Mouse (Mus musculus) left cerebral cortex, adult 11 months (tissue): ENCODE measurements around the gene Nop53.

Experiments
- DNase-seq: peaks from one replicate; pipeline ENCODE4 v3.0.0; 2022; ENCODE audit warnings: low spot score

Nop53 gene

GRCm38 (mm10) chr7:15956143-15956542 is 10.3 kb upstream of the Nop53 start:
- DNase-seq = no peak

DNA sequence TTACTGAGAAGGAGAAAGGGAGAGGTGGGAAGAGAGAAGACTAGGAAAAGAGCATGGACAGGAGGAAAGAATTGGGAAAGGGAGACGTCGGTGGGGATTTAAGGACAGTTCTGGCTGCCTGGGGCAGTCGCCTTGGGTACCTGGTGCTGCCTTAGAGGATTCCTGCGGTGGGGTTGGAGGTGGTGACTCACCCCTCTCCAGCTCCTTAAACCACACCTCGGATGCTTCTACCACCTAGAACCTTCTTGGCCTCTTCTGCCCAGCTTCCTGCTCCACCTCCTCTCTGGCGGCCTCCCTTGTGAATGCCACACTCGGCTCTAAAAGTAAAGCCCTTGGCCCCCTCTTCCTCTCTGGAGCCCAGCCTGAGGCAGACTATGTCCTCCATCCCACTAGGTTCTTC is 9.6 kb upstream of the Nop53 start:
- DNase-seq = no peak

DNA sequence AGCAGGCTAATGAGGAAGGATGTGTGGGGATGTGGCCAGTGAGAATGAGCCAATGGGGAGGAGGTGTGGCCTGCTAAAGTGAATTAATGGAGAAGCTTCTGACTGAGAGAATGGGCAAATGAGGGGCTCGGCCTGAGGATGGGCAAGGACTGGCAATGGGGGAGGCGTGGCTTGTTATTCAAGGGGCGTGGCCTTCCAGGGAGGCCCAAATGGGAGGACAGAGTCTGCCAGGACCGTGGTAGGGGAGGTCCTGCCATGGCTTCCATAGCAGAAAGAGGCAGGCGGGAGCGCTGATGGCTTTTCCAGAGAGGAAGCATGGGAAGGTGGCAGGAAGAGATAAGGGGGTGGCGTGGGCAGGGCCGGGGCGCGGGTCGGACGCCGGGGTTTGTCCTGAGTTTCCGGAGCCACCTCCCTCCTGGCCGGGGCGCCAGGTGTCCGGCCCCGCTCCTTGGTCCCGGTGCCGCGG is 9.1 kb upstream of the Nop53 start:
- DNase-seq = no peak

DNA sequence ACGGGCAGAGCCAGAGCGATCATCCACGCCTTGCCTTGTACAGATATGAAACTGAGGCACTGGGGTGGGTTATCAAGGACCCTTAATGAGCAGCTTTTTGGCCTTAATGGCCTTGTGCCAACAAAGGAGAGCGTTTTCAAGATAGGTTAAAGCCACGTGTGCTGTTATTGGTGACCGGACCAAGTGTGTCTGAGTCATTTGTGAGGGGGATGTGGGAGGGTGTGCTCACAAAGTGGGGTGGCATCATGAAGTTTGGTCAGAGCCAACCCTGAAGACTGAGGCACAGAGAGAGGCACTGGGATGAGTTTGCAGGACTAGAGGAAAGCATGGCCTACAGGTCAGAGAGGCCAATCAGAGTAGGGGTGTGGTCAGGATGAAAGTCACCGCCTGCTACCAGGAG is 8.6 kb upstream of the Nop53 start:
- no peak for DNase-seq

DNA sequence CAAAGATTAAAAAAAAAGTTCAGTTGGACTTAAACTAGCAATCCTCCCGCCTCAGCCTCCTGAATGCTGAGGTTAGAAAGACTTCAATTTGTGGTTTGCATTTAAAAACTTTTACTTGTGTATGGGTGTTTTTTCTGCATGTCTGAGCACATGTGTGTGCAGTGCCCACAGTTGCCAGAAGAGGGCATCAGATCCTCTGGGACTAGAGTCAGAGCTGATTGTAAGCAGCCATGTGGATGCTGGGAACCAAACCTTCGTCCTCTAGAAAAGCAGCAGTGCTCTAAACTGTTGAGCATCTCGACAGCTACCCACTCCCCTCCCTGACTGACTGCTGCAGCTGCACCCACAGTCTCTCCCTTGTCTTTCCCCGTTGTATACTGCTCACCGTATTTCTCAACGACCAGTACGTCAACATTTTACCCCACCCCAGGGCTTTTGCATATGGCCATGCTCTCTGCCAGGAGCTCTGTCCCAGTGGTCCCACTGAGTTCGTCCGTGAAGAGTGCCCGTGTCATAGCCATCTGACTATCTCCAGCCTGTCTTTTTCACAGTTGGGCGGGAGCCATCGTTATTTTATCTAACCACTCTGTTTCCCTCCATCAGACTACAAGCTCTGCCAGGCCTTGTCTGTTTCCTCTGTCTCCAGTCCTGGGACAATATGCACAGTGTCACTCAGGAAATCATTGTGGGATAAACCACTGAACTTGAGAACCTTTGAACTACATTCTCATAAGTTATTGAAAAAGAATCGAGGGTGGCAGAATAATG is 7.6 kb upstream of the Nop53 start:
- no peak for DNase-seq

DNA sequence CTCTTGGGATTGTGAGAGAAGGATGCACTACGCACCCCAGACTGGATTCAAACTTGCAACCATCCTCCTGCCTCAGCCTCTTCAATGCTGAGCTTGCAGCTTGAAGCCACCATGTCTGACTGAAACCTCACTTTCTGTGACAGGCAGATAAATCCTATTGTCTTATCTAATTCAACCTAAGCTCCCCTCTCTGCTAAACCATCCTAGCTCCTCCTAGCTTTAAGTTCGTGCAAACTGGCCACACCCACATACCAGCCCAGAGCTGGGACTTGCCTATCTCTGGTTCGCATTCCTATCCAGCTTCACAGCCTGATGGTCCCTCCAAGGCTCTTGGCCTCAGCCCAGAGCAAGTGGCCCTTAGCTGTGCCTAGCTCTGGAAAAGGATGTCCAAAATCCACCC is 6.5 kb upstream of the Nop53 start:
- no peak for DNase-seq

GRCm38 (mm10) chr7:15950008-15950407 is 4.1 kb upstream of the Nop53 start:
- DNase-seq = no peak

- DNase-seq = no peak
These were observed 3.4 kb upstream of the Nop53 start for GRCm38 (mm10) chr7:15949216-15949790.

GRCm38 (mm10) chr7:15948381-15948941 is 2.6 kb upstream of the Nop53 start:
- DNase-seq = peak; percentile 53

DNA sequence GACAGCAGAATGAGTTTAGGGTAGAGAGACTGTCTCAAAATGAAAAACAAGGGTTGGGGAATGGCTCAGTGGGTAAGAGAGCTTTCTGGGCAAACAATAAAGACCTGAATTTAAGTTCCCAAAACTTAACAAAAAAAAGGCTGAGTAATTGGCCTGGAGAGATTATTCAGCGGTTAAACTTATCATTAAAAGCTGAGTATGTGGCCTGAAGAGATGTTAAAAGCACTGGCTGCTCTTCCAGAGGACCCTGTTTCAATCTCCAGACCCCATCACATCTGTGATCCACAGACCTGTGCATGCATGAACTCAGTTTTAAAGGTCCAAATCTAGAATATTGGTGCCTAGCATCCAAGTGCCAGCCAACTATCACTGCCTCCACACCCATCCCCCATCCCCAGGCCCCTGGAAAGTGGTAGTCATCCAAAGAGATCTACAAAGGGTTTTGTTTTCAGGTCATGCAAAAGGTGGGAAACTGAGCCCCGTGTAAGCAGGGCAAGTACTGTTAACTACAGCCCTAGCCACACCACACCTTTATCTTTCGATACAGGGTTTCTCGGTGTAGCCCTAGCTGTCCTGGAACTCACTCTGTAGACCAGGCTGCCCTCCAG is 1.9 kb upstream of the Nop53 start:
- DNase-seq = no peak

DNA sequence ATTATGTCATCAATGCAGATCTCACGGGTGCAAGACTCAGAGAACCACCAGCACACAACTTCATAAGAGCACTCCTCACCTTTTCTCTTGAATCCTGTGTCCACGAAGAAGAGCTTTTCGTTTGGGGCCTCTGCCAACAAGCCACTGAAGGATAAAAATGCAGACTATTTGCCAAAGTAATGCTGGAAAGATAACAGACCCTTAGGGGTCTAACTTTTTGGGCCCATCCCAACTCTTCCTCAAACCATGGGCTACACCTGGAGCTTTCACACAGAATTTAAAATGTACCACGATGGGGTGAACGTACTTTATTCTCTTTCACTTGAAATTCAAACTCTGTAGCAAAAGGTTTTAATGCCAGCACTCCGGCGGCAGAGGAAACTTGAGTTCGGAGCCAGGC is 663 bp downstream of the Nop53 start:
- DNase-seq = no peak

GRCm38 (mm10) chr7:15944311-15944710 is 1.6 kb downstream of the Nop53 start:
- no peak for DNase-seq

DNA sequence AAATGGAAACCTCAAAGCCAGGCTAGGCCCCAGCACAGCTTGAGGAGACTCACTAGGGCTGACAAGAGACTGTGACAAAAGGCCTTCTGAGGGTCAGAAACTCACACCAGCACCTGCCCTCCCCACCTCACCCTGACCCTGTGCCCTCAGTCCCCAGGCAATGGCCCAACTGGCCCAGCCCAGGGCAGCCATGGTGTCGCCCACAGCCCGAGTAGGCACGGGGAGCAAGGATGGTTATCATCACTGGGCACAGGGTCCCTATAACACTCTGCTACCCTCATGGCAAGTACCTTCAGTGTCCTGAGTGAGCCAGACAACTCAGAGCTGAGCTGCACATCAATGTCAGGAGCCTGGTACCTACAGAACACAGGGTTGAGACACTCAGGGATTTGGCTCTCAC is 7.3 kb downstream of the Nop53 start:
- no peak for DNase-seq

- DNase-seq = no peak
These were observed 8.4 kb downstream of the Nop53 start for GRCm38 (mm10) chr7:15937491-15937890.

DNA sequence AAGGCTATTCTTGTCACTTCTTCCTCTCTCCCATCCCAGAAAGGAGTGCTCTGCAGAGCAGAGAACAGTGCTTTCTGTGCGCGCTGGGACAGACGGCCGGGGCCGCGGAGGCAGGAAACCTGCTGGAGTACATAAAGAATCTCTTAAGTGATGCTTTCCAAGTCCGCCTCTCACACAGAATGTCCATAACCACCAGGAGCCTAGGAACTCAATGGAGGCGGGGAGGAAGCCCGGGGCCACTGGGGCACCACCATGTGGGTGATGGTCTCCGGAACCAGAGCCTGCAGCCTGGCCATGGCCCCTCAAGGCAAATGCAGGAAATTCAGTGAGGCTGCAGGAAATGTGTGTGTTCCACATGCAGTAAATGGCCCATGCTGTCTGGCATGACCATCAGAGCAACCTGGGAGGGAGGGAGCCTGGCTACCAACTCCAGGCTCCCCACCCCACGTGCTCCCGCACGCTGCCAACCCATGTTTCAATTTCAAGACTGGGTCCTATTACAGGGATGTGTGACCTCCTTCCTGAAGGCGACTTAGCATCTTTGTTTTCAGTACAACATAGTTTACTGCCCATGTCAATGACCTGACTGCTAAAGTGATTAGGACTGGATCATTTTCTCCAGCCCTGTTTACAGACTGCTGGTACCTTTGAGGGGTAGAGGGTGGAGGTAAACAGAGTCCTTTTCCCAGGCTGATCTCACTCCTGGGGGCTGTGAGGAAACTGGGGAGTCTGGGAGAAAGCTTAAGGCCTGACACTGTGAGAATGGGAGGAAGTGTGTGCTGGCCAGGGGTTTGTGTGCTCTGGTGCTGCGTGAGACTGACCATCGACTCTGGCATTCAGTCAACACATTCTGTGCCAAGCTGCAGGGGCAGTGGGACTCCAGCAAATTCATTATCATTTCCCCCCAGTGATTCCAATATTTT is 12.2 kb downstream of the Nop53 start:
- no peak for DNase-seq

- DNase-seq = no peak
These were observed 14.2 kb downstream of the Nop53 start for GRCm38 (mm10) chr7:15931635-15932034.

DNA sequence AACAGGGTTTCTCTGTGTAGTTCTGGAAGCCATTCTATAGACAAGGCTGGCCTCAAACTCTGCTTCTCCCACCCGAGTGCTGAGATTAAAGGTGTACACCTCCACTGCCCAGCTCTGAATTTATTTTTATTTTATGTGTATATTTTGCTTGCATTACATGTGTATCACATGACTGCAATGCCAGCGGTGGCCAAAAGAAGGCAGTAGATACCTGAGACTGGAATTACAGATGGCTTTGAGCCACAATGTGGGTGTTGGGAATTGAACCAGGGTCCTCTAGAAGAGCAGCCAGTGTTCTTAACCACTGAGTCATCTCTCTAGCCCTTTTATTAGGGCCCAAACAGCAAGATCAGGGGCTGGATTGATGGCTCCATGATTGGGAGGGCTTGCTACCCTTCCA is 15.3 kb downstream of the Nop53 start:
- no peak for DNase-seq

- no peak for DNase-seq
These were observed 16.0 kb downstream of the Nop53 start for GRCm38 (mm10) chr7:15929910-15930309.

DNA sequence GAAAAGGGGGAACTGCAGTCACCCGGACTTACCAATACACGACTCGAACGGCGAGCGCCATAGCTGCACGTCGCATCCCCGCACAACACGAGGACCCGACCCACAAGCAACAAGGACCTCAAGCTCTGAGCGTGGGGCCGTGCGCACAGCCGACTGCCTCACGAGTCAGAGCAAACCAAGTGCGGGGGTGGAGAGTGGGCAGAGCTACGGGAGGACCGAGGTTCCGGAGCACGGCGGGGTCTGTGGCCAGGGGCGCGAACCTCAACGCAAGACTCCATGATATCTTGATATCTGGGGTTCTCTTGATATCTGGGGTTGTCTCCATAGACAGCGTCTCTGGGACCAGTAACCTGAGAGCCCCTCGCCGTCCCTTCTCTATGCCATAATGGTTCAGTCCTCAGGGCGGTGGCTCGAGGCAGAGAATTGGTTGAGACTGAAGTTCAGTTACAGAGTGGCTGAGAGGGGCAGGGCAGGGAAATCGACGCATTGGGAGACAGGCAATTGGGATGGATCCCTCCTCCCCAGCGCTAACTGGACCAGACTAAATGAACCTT is 23.6 kb downstream of the Nop53 start, which contains the start of gene Selenow:
Selenow (minus strand) TSS at position 183 of the 554 bp plus-strand sequence.
- peak; percentile 89 for DNase-seq

DNA sequence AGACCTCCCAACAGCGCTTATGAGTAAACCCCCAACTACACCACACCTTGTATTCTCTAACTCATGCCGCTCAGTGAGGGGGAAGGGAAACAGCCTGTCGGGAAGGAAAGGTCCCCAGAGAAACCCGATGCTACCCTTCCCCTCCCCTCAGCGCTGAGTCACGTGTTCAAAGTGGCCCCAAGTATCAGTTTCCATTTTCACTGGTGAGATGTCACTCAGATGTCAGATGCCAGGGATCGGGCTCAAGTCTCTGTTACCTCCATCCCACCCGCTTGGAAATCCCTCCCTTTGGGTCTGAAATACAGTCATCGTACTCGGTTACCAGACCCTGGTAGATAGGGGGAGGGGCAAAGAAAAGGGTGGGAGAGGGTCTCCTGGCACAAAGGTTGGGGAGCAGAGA is 24.1 kb downstream of the Nop53 start:
- DNase-seq = no peak

- DNase-seq = no peak
These were observed 25.2 kb downstream of the Nop53 start for GRCm38 (mm10) chr7:15920645-15921190.
